Mouse (Mus musculus) heart, adult 18-20 months (tissue): ENCODE results near the gene Ppp1cb. TPM values are rescaled to one million over a fixed set of nuclear protein-coding genes. Genes with fewer than 3 reads are reported as not detected.

ENCODE experiments used
- DNase-seq, 2 experiments: peaks; one replicate each; pipeline ENCODE4 v3.0.0; 2021 to 2022; ENCODE audit warnings: mixed read lengths in 1 of 2
- total RNA-seq, 2 experiments: library from RNA; stranded (reverse); gene quantifications; 2 replicates each; pipeline ENCODE4 v1.2.3; 2021

The Ppp1cb gene
- total RNA-seq, 2 experiments from 2014 or later = 450 to 464 TPM

DNA sequence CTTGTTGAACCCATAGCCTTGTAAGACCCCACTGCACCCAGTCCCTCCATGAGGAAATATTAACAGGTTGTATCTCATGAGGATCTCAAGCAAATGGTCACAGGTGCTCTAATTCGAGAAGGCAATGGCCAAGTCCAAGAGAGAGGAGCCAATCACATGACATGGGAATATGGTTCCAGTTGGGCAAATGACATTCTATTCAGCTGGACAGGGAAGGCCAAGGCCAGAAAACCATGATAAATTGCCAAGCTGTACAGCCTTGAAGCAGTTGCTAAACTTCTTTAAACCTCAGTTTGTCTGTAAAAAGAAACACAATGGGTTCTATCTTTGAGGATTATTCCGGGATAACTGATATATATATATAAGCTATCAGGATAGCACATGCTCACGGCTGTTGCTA, 14.7 kb upstream of the Ppp1cb start:
- no peak for DNase-seq

DNA sequence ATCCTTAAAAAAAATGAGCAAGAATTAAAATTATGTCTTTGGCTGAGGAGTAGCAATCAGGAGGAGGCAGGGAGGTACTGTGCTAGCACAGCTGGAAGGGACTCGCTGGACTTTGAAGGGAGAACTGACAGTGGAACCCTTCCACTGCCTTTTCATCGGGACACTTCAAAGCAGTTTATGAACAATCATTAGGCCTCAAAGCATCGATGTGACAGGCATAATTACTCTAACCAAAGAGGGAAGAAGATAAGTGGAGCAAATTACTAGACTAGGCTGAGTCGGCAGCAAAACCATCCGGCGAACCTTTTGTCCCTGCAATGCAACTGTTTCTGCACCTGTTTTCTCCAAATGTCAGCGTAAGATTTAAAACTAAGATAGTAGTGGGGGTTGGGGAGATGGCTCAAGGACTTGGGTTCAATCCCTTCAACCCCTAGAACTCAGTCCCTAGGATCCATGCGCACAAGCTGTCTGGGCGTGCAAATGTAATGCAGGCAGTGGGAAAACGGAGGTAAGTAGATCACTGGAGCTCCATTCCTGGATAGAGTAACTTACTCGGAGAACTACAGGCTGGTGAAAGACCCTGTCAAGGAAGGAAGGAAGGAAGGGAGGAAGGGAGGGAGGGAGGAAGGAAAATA, 13.2 kb upstream of the Ppp1cb start:
- no peak for DNase-seq

DNA sequence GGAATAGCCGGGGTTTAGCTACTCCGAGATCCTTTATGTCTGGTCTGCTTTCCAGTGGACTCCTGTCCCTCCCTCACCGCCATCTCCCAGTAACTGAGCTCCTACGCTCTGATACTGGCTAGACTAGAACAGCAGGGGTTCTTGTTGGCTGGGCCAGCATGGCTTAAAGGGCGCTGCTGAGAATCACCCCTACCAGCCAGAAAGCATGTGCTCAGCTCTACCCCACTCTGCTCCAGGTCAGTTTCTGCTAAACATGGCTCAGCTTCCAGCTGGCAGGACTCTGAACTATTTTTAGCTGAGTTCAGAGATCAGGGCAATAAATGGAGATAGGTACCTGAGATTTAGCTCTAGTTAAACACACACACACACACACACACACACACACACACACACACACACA, 12.2 kb upstream of the Ppp1cb start:
- DNase-seq = peak; percentile 43 to 66

DNA sequence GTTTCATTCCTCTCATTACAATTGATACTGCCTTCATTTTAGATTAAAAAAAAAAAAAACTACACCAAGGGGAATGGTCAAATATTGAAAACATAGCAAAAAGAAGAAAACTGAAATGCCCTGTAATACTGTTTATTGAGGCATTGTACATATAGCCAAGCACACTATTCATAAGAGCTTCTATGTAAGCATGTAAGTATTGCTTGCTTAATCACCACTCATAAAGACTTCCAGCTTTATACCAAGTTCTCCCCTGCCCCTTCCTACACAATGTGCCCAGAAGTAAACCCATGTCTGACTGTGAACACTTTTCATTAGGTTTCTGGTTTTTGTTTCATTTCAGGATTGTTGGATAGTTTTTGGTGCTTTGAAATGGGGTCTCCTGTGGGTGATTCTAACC, 11.8 kb upstream of the Ppp1cb start:
- DNase-seq = no peak

DNA sequence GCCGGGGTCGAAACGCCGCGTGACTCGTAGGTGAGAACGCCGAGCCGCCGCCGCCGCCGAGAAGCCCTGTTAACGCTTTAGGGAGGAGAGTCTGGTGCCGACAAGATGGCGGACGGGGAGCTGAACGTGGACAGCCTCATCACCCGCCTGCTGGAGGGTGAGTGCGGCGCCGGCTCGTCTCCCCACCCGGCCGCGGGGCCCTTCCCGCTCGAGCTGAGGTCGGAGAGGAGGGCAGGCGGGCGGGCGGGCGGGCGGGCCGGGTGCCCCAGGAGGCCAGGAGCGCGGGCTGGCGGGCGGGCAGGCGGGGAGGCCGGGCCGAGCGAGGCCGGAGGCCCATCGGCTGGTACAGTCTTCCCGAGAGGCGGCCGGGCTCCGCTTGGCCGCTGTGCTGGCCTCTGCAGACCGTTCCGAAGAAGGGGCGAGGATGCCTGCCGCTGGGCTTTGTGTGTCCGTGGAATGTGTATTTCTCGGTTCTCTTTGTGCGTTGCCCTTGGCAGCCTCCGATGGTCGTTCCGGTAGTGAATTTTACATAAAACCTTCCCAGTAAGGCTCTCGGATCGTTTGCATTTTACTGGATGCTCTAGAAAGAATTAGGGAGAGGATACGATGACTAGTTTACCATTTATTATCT, 723 bp downstream of the Ppp1cb start:
- DNase-seq = no peak

DNA sequence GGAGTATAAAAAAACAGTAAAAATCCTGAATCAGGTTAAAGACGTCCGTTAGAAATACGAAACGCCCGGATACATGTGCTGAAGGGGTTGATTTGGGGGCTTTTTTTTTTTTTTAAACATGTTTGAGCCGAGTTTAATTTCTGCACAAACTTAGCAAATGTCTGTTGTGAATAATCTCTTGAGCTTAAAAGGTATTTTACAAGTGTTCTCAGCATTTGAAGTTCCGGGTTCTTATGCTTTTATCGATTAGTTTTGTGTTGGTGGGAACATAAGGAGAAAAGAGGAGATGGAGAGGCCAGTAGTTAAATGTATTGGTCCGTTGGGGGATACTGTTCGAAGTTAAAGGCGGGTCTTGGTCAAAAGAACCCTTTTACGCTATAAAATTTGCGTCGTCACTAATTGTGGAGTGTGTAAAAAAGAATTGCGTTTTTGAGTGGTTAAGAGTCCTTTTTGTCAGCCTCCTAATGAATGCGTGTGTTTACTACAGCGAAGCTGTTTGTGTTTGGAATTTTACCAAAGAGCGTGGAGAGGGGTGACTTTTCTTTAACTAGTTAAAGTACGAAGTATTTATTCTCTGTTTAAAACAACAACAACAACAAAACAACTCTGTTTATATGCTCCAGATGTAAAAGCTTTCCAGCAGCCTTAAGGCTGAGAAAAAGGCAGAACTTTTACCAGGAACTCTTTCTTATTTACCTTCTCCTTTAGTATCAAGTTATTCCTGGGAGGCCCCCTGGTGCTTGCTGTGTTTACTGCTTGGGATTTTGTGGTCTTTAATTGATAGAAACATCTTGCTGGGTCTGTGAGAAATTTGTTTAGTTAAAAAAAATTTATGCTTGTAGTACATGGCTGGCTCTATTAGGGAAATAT, 1.5 kb downstream of the Ppp1cb start:
- peak; percentile 51 to 74 for DNase-seq

DNA sequence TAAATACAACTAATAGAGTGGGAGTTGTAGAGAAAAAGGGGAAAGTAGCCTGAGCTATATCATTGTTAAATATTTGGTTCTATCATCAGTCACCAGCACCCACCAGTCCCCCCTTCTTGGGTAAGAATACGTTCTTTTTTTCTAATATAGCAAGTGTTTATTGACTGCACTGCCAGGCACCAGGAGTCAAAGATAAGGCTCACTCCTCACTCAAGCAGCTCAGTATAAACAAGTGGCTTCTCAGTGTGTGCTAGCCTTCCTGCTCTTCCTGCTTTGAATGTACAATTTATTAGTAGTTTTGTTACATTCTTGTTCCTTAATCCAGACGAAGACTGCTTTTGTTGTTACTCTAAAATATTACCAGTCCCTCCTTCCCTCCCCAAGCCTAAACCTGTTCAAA, 2.3 kb downstream of the Ppp1cb start:
- DNase-seq = no peak

DNA sequence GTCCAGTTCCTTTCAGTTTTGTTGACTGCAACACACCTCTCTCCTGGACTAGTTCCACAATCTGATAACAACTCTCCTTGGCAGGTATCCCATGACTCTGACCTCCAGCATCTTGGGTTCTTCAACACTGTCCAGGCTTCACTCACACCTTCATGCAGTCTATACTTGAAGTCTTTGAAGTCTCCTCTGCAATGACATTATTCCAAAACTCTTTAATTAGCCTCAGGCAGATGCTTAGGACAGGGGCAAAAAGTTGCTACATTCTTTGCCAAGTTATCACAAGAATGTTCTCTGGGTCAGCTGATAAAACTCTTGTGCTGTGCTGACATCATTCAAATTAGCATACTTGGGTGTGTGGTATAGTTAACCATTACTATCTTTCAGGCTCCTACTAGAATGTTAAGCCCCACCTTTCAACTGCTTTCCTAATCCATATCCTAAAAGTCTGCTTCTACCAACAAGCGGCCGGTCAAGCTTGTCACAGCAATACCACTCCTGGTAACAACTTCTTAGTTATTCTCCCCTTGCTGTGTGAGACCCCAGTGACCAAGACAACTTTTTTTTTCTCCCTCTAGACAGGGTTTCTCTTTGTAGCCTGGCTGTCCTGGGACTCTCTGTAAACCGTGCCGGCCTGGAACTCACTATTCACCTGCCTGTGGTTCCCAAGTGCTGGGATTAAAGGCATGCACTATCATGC, 13.8 kb downstream of the Ppp1cb start:
- peak; percentile 34 to 39 for DNase-seq

DNA sequence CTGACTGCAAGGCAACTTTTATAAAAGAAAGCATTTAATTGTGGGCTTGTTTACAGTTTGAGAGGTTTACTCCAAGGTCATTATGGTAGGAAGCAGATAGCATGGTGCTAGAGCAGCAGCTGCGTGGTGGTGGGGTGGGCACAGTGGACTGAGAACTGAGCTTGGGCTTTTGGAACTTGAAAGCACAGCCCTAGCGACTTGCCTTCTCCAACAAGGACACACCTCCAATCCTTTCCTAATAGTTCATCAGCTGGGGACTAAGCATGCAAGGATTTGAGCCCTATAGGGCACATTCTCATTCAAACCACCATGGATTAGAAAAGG, 14.3 kb downstream of the Ppp1cb start:
- no peak for DNase-seq

DNA sequence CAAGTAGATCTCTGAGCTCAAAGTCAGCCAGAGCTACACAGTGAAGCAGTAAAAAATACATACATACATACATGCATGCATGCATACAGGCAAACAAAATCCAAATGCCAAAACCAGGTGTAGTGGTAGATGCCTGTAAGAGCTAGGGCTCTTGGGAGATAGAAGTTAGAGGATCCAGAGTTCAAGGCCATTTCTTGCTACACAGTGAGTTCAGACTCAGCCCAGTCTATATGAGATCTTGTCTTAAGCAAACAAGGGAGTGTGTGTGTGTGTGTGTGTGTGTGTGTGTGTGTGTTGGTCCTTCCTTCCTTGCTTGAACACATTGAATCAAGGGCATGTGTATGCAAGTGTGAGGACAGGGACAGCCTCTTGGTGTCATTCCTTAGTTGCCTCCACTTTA, 17.9 kb downstream of the Ppp1cb start:
- no peak for DNase-seq

DNA sequence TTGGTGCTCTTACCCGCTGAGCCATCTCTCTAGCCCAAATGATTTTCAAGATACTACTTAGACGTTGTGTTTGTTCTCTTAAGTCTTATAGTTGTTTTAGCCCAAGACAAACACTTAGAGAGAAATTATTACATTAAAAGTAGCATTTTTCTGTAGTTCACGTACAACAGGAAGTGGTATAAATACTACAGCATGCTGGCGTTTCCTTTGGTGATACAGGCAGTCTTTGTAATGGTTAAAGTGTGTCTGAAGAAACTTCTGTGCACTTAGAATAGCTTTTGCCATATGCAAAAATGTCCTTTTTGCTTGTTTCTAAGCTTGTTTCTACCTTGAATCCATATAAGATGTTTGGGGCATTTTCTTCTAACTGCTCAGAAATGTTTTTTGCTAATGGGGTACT, 20.3 kb downstream of the Ppp1cb start:
- DNase-seq = no peak

DNA sequence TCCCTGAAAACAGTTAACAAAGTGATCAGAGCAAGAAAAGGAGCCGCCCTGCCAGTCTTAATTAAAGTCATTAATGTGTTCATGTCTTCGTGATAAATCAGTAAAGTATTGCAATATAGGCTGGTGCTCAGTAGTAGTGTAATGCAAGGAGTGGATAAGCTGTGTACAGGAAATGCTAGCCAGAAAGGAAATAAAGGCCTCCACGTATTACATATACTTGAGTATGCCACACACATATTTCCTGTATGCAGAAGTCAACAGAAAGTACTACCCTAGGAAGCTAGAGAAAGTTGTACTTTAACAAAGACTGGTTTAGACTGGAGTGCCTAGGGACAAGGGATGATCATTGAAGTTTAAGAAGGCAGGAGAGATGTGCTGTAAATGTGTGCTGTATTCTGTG, 26.8 kb downstream of the Ppp1cb start:
- no peak for DNase-seq

DNA sequence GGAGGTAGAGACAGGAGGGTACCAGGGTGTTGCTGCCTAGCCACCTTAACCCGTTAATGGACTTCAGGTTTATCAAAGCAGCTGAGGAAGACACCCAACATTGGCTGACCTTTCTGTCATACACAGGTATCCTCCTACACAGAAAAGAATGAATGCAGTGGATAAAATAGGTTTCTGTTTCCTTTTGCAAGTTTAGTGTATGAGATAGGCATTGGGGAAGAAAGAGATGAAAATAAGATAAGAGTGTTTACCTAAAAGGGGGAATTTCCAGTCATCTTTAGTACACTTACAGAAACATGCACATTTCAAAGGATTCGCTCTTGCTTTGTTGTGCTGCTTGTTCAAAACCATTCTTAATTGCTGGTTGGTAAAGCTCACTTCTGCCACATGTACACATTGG, 29.4 kb downstream of the Ppp1cb start:
- no peak for DNase-seq

DNA sequence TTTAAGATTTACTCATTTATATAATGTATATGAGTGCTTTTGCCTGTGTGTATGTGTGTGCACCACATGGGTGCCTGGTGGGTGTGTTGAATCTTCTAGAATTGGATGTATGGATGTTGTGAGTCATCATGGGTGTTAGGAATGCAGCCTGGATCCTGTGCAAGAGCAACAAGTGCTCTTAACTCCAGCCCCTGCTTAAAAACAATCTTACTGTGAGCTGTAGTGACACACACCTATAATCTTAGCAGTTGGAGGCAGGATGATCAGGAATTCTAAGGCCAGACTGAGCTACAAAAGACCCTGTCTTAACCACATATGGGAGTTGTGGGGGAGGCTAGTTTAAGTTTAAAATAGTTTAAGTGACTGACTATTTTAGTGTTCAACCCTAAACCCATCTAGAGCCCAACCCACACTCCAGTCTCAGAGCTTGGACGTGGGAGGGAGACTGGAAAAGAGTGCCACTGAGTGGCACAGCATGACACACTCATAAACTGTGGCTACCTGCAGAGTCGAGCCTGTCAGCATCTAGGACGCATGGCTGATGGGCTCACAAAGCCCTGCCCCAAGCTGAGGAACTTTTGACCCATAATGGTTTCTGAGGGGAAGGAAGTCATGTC, 35.5 kb downstream of the Ppp1cb start:
- no peak for DNase-seq

DNA sequence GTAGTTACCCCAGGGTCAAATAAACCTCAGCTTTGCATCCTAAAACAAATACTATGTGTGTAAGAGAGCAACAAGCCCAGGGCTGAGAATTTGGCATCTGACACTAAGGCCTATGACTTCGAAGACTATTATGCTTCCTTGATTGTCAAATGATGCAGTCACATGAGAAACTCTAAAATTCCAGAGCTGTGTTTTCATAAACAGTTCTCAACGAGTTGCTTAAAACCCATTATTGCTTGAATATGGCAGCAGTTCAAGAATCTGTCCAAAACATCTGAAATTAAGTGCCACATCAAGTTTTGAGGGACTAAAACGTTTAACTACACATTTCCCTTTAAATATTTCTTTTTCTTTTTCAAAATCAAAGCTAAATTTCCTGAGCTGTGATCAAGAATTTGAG, 50.1 kb downstream of the Ppp1cb start:
- no peak for DNase-seq

DNA sequence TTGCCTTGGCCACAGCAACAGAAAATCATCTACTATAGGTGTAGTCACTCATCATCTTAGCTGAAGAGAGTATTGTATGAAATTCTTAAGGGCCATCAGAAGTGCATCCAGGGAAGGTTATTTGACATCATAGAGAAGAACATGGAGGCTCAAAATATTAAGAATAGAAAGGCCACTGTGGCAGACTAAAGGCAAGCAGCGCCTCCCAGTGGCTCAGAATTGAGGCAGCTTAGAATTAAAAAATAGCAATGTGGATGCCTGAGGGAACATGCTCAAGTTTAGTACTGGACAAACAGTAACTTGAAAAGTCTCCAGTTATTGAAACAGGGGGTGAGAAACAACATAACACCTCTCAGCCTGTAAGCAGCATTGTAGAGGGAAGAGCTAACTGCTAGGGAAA, 61.7 kb downstream of the Ppp1cb start:
- peak; percentile 14 to 70 for DNase-seq

DNA sequence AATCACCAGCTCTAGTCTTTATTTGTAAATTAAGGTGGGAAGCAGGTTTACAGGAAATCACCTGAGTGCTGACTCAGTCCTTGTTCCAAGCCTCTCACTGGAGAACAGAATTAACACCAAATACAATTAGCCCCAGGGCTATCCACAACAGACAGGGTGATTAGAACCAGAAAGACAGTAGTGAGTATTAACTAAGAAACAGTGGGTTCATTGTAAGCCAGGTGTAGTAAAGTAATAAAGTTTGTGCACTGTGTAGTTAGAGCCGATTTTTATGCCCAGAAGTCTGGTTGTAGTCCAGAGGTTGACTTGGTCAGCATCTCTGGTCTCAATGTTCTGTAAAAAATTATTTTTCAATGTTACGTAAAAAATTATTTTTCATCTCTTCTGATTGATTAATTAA, 90.8 kb downstream of the Ppp1cb start:
- no peak for DNase-seq

DNA sequence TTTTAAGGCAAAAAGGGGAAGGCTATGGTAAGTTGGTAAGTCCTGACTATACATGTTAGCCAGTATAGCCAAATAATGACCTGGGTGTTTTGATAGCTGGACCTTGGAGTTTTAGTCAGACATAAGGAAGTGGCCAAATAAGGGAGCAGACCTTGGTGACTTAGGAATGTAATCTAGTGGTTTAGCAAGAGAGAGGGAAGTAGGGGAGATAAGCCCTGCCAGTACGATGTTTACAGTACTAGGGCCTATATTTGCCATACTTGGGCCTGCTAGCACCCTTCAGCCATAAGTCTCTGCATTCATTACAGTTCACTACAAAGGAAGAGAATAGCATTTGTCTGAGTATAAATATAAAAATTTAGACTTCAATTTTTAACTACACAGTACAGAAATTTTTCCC, 106.1 kb downstream of the Ppp1cb start:
- no peak for DNase-seq
